Mouse (Mus musculus) limb, embryonic 13.5 days (tissue): ENCODE measurements around the gene Nt5dc3. TPM values are rescaled to one million over a fixed set of nuclear protein-coding genes. Genes with fewer than 3 reads are reported as not detected.

ENCODE experiments used
- ATAC-seq: fragments of 200-750 bp; cut with Nextera tagmentation; 2 replicates; pipeline ENCODE4 v1.8.0; 2017; ENCODE audit warnings: low read depth, moderate number of reproducible peaks, moderate TSS enrichment; ENCODE audit not compliant: low FRiP score
- H3K27ac ChIP-seq: fragments of 300-500 bp; sonication (generic); 2 replicates; pipeline ENCODE4 v1.5.1; 2015; ENCODE audit warnings: inconsistent platforms, mild to moderate bottlenecking, moderate library complexity
- H3K27me3 ChIP-seq: fragments of 300-500 bp; sonication (generic); 2 replicates; pipeline ENCODE4 v1.6.1; 2015; ENCODE audit warnings: mild to moderate bottlenecking, inconsistent platforms
- H3K36me3 ChIP-seq: fragments of 300-500 bp; sonication (generic); 2 replicates; pipeline ENCODE4 v1.6.1; 2015; ENCODE audit warnings: inconsistent platforms, mild to moderate bottlenecking, moderate library complexity
- H3K4me1 ChIP-seq: fragments of 300-500 bp; sonication (generic); 2 replicates; pipeline ENCODE4 v1.6.1; 2015; ENCODE audit warnings: inconsistent platforms
- H3K4me2 ChIP-seq: fragments of 300-500 bp; sonication (generic); replicated peaks from 2 replicates; pipeline ENCODE4 v1.6.1; 2015; ENCODE audit warnings: inconsistent platforms, mild to moderate bottlenecking, moderate library complexity
- H3K4me3 ChIP-seq: fragments of 300-500 bp; sonication (generic); 2 replicates; pipeline ENCODE4 v1.5.1; 2015; ENCODE audit warnings: moderate library complexity, mild to moderate bottlenecking, inconsistent platforms
- H3K9ac ChIP-seq: fragments of 300-500 bp; sonication (generic); 2 replicates; pipeline ENCODE4 v1.6.1; 2015; ENCODE audit warnings: mild to moderate bottlenecking, inconsistent platforms
- H3K9me3 ChIP-seq: fragments of 300-500 bp; sonication (generic); 2 replicates; pipeline ENCODE4 v1.6.1; 2016; ENCODE audit warnings: inconsistent platforms
- WGBS: fragments of 180-500 bp; shearing (Covaris S2); methylation state at CpG from one replicate; pipeline ENCODE4 v1.1.7; 2015; 5-methylcytosine and 5-hydroxymethylcytosine counted together
- polyA plus RNA-seq: library from polyadenylated mRNA; unstranded; fragments of >200 nt; fragmentation: Nextera tagmentation; extraction: Ambion mirVana; gene quantifications from 2 replicates; pipeline ENCODE4 v1.2.1, GENCODE M21; 2015

Gene Nt5dc3
- polyA plus RNA-seq, 1 experiment from 2014 or later = 0.83 TPM

DNA sequence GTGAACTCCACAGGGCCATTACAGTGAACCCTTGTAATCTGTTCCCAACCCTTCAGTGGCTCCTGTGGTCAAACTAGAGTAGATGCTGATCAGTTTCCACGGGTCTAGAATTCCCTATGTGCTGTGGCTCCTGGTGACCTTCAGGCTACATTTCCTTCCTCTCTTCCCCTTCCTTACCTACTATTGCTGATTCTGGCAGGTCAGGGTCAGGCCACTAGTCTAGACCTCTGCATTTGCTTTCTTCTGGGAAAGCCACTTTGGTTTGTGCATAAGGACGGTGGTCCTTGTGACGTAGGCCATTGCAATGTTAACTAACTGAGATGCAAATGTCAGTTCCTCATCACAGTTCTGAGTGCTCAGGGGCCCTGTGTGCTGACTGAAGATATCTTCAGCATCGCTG is 81.6 kb downstream of the Nt5dc3 start:
- peaks cover 11% of the 10 kb centered on the region; the same call in 1 of the 2 replicates for H3K27me3 ChIP-seq
- H3K9me3 ChIP-seq = no peaks in the 10 kb centered on the region
- WGBS = 77% methylated on average over 4 of the region's 4 CpGs
- no peak overlapping the region for H3K27ac ChIP-seq
- ATAC-seq = no peak
- no peak overlapping the region for H3K4me3 ChIP-seq
- H3K4me1 ChIP-seq = no peaks in the 10 kb centered on the region
- no peak overlapping the region for H3K9ac ChIP-seq
- no peaks in the 10 kb centered on the region for H3K36me3 ChIP-seq
- H3K4me2 ChIP-seq = no peak overlapping the region

DNA sequence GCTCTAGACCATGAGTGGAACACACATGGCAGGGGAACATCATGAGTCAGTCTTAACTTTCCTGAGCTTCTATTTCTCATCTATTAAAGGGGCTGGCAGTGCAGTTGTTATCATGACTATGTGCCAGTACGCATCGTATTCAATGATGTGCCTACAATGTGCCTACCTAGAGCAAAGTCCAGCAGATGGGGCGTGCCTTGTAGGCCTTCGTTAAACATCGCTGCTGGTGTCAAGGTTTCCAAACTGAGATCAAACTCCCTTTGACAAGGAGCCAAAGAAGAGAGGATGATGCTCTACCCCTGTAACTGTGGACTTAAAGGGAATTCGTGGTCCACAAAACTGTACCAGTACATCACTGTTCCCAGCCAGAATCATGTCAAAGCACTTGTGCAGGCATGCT is 83.7 kb downstream of the Nt5dc3 start:
- Histone ChIP-seq H3K4me3 (no peak overlapping the region), H3K9me3 (no peaks in the 10 kb centered on the region), H3K9ac (no peak overlapping the region), H3K36me3 (no peaks in the 10 kb centered on the region), H3K27me3 (peaks cover 7% of the 10 kb centered on the region; the same call in 1 of the 2 replicates), H3K4me1 (no peaks in the 10 kb centered on the region), H3K27ac (no peak overlapping the region), H3K4me2 (no peak overlapping the region)
- no peak for ATAC-seq
- 89% methylated on average over 6 of the region's 6 CpGs for WGBS

DNA sequence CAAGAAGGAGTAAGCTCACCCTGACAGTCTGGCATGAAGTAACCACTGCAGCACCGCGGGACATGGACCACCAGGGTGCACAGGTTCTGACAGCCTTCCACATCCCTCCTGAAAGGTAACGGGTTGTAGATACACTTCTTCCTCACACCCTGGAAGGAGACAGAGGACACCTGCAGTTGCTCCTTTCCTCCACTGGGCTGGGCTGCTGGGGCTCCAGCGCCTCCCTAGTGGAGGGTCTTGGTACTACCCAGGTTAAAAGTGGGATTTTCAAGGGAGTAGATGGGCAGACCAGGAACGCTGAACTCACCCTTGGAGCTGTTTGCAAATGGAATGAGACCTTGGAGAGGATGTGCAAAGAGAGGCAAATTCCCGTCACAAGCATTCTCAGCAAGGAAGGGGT is 84.6 kb downstream of the Nt5dc3 start:
- Histone ChIP-seq H3K4me3 (no peak overlapping the region), H3K27me3 (peaks cover under 1% of the 10 kb centered on the region; the same call in 1 of the 2 replicates), H3K9me3 (no peaks in the 10 kb centered on the region), H3K4me1 (no peaks in the 10 kb centered on the region), H3K36me3 (no peaks in the 10 kb centered on the region), H3K27ac (no peak overlapping the region), H3K4me2 (no peak overlapping the region), H3K9ac (no peak overlapping the region)
- WGBS = 79% methylated on average over 6 of the region's 6 CpGs
- no peak for ATAC-seq

DNA sequence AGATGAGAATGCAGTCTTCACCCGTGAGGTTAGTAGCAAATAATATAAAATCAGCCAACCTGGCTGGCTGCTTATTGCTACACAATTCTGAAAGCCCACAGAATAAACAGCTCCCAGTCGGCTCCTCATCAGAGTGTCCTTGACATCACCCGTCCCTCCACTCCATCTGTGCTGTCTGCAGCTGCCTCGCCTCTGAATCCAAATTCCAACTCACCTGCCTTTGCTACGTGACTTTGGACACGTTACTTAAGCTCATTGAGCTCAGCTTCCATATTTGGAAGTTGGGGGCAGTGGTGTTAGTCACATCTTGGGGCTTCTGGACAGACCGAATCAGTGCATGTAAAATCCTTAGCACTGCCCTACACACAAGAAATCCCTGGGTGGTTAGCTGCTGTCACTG is 93.3 kb downstream of the Nt5dc3 start:
- no peaks in the 10 kb centered on the region for H3K36me3 ChIP-seq
- 74% methylated on average over 7 of the region's 7 CpGs for WGBS
- H3K4me3 ChIP-seq = no peak overlapping the region
- H3K27me3 ChIP-seq = no peaks in the 10 kb centered on the region
- H3K4me2 ChIP-seq = no peak overlapping the region
- no peak overlapping the region for H3K27ac ChIP-seq
- H3K9me3 ChIP-seq = no peaks in the 10 kb centered on the region
- H3K4me1 ChIP-seq = no peaks in the 10 kb centered on the region
- H3K9ac ChIP-seq = no peak overlapping the region
- no peak for ATAC-seq

DNA sequence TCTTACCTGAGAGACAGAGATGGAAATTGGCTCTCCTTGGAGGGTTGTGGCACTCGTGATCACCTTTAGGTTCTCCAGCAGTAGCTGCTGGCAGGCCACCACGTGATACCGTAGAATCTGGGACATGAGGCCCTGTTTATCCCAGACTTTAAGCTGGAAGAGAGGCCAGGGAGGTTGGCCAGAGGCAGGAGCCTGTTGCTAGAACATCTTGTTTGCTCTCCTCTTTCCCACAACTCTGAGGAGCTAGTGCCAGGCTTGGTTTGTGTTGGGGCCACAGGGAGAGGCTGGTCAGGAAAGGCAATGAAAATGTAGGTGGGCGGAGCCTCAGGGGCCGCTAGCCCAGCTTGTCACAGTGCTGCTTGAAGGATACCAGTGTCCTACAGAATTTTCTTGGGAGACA is 93.8 kb downstream of the Nt5dc3 start:
- Histone ChIP-seq H3K27me3 (no peaks in the 10 kb centered on the region), H3K27ac (no peak overlapping the region), H3K9me3 (no peaks in the 10 kb centered on the region), H3K9ac (no peak overlapping the region), H3K4me1 (no peaks in the 10 kb centered on the region), H3K4me3 (no peak overlapping the region), H3K36me3 (no peaks in the 10 kb centered on the region), H3K4me2 (no peak overlapping the region)
- 58% methylated on average over 5 of the region's 5 CpGs for WGBS
- ATAC-seq = no peak

DNA sequence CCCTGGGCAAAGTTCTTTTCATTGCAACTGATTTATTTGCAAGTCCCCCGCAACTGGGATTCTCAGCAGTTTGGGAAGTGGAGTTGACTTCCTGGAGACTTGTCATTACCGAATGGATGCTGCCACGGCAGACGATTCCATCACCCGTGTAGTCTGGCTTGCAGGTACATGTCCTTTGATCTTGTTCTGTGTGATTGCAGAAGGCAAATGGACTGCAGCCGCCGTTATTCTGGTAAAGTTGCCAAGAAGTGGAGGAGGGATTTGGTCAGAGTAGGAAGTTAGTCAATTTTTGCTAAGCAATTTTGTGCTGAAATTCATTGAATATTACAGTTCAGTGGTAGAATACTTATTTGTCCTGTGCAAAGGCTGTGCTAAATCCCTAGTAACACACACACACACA is 99.9 kb downstream of the Nt5dc3 start:
- H3K4me2 ChIP-seq = no peak overlapping the region
- H3K9me3 ChIP-seq = no peaks in the 10 kb centered on the region
- no peaks in the 10 kb centered on the region for H3K4me1 ChIP-seq
- no peak overlapping the region for H3K9ac ChIP-seq
- no peak for ATAC-seq
- no peak overlapping the region for H3K27ac ChIP-seq
- no peaks in the 10 kb centered on the region for H3K27me3 ChIP-seq
- H3K4me3 ChIP-seq = no peak overlapping the region
- no peaks in the 10 kb centered on the region for H3K36me3 ChIP-seq
- 58% methylated on average over 7 of the region's 7 CpGs for WGBS

DNA sequence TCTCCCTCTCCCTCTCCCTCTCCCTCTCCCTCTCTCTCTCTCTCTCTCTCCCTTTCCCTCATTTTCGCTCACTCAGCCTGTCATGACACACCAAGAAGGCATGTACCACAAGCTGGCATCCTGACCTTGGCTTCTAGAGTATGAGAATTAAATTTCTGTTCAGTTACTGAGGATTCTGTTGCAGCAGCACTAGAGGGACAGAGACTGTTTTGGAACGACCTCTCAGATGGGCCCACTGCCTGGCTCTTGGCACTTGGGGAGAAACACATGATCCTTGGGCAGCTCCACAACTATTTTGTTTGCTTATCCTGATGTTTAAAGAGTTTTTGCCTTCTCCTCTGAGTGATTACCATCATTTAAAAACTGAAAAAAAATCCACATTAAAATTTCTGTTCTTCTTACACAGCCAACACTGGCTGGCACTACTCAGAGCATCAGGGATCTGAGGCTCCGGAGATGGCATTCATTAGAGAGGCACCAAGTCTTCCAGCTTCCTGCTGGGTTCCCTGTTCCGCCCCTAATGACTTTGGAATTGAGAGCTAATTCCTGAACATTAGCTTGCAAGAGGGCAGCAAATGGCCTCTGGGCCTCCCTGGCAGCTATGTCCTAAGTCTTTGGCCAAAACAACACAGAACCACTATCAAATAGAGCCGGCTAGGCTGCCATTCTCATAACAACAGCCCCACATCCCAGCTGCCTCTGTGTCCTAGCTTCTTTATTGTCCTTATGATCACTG is 101.4 kb downstream of the Nt5dc3 start:
- Histone ChIP-seq H3K4me2 (no peak overlapping the region), H3K4me3 (no peak overlapping the region), H3K9me3 (no peaks in the 10 kb centered on the region), H3K27ac (no peak overlapping the region), H3K27me3 (no peaks in the 10 kb centered on the region), H3K9ac (no peak overlapping the region), H3K36me3 (no peaks in the 10 kb centered on the region), H3K4me1 (no peaks in the 10 kb centered on the region)
- 37% methylated on average over 5 of the region's 5 CpGs for WGBS
- no peak for ATAC-seq

DNA sequence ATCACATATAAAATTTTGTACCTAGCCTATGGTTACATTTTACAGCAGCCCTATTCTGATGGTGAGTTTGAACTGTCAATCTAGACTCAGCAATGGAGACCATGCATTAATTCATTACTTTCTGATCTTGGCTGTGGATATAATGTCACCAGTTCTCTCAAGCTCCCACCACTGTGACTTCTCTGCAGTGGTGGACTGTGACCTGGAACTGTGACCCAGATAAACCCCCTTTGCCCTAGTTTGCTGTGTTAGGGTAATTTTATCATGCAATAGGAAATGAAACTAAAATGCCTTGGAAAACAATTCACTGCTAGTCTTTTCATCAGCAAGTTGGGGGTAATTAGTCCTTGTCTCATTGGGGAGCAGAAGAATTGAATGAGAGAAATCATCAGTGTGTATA is 102.6 kb downstream of the Nt5dc3 start:
- Histone ChIP-seq H3K9ac (no peak overlapping the region), H3K4me3 (no peak overlapping the region), H3K36me3 (no peaks in the 10 kb centered on the region), H3K27ac (no peak overlapping the region), H3K9me3 (no peaks in the 10 kb centered on the region), H3K4me2 (no peak overlapping the region), H3K27me3 (no peaks in the 10 kb centered on the region), H3K4me1 (no peaks in the 10 kb centered on the region)
- no peak for ATAC-seq

DNA sequence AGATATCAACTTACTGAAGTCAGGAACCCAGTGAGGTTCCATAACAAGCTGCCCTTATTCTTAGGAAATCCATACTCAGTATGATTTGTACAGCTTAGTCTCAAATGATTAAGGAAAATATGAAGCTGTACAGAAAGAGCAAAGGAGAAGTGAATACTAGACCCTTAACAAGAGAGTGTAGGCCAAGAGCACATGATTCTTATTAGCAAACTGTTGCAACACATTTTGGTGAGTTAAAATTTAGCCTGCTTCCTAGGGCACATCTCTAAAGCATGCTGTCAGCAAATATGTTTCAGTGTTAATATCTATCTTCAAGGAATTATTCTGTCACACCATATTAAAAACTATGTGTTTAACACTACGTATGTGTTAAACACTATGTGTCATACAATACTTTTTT is 107.6 kb downstream of the Nt5dc3 start:
- Histone ChIP-seq H3K9me3 (no peaks in the 10 kb centered on the region), H3K4me1 (no peaks in the 10 kb centered on the region)
- WGBS = 91% methylated on average over 1 of the region's 1 CpGs

More for the DNA sequence above, 107.6 kb downstream of the Nt5dc3 start:
- Histone ChIP-seq H3K9ac (no peak overlapping the region), H3K4me2 (no peak overlapping the region), H3K27me3 (no peaks in the 10 kb centered on the region), H3K4me3 (no peak overlapping the region), H3K36me3 (no peaks in the 10 kb centered on the region), H3K27ac (no peak overlapping the region)
- no peak for ATAC-seq

Other genes starting within 250 kb of the Nt5dc3 start
- 634 and 696 TPM in 2 replicates for gene Hsp90b1, start 73.5 kb upstream of the Nt5dc3 start, polyA plus RNA-seq
- gene Ttc41, start 73.2 kb upstream of the Nt5dc3 start, polyA plus RNA-seq = 1.7 and 2.2 TPM in 2 replicates
- gene Gm49358, start 15.0 kb upstream of the Nt5dc3 start, polyA plus RNA-seq = 0.27 TPM in 1 of 2 replicates, not detected in the other
- gene Stab2, start 229.0 kb downstream of the Nt5dc3 start, polyA plus RNA-seq = 0.22 and 0.32 TPM in 2 replicates